Mouse (Mus musculus): Measurements from ENCODE around the gene Tecr. TPM values are rescaled to one million over a fixed set of nuclear protein-coding genes. Genes with fewer than 3 reads are reported as not detected.

Gene Tecr
- 372 and 402 TPM in 2 replicates for polyA plus RNA-seq (2015; fragmentation: Nextera tagmentation; extraction: Ambion mirVana)

DNA sequence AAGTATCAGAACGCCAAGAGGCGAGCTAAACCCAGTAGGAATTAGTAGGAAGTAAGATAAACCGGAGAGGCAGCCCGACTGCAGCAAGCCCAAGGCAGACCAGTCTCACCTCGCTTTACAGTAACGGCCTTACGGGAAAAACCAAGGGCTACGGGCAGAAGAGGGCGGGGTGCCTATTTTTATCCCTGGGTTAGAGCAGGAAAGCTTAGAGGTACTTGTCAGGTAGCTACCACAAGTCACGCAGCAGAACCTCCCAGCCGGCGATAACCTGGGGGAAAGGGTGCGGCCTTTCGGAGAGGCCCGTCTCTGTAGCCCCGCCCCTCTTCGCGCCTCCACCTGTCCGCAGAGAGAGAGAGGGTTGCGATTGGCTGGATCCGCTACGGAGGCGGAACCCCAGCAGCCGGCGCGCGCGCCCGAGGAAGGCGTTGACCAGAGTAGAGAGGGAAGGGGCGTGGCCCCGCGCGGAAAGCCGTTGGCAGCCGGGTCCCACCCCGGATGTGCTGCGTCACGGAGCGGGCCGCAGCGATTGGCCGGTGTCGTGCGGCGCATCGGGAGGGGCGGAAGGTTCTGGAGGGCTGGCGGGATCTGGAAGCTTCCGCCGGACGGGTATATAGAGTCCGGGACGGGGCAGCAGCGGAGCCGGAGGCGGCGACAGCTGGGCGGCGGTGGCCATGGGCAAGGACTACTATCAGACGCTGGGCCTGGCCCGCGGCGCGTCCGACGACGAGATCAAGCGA, at the start of gene Tecr, which contains the start of gene Dnajb1:
Gene Tecr (minus strand): TSS at position 311 of the 737 bp plus-strand sequence.
Gene Dnajb1 (plus strand): TSS at position 533 of the 737 bp plus-strand sequence.
- H3K36me3 ChIP-seq (ENCODE audit: control insufficient read depth, insufficient read depth), result peaks cover 26% of the 10 kb centered on the region
- no peaks in the 10 kb centered on the region for H3K9me3 ChIP-seq (replicated peaks; ENCODE audit: control insufficient read depth, low read length)
- peak within 1 kb of the TSS; percentile 92 for H3K4me3 ChIP-seq (ENCODE audit: low read length)
- peak within 1 kb of the TSS; percentile 99 for H3K27ac ChIP-seq (ENCODE audit: low read length)
- no peaks in the 10 kb centered on the region for H3K27me3 ChIP-seq (ENCODE audit: control insufficient read depth, insufficient read depth, low read length)
- H3K4me1 ChIP-seq (ENCODE audit: control insufficient read depth, insufficient read depth, low read length), result peaks cover 20% of the 10 kb centered on the region
- peak within 1 kb of the TSS; percentile 97 for H3K9ac ChIP-seq (ENCODE audit: low read length)
- peak; percentile 95 for ATAC-seq (replicated peaks; ENCODE audit: extremely low read depth, insufficient read depth, low FRiP score)
- under 1% methylated on average over 69 of the region's 69 CpGs for WGBS
- H3K4me2 ChIP-seq (ENCODE audit: low read depth, low read length), result peak within 1 kb of the TSS; percentile 95

DNA sequence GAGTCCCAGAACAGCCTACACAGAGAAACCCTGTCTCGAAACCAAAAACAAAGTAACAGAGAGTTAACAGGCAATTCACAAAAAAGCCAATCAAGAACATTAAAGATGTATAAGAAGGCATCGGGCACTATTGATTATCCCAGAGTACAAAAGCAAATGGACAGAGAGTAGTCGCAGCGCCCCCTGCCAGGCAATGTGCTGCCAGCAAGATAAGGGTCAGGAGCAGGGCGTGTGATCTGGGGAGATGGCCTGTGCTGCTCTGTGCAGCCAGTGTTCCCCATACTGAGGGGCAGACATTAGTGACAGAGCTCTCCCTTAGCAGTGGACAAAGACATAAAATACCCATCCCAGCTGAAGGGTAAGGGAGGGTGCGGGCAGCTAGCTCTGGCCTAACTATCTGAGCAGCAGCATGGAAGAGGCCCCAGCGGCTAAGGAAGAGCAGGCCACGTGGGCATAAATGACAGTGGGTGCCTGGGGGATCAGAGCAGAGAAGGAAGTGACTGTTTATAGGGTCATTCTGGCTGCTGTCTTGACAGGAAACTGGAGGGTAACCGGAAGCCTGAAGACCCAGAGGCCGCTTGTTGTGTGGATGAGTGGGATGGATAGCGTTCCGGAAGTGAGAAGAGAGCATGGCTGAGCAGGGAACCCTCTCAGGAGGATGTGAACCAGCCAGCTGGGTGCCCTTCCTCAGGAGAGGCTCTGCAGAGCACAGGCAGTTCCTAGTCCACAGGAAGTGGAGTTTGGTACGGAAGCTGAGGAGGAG, 48.9 kb upstream of the Tecr start:
- Histone ChIP-seq H3K4me3 (ENCODE audit: low read length) (no peak overlapping the region), H3K27ac (ENCODE audit: low read length) (peak overlapping the region; percentile 41; the same call in 1 of the 2 replicates), H3K4me1 (ENCODE audit: control insufficient read depth, insufficient read depth, low read length) (peaks cover 33% of the 10 kb centered on the region), H3K27me3 (ENCODE audit: control insufficient read depth, insufficient read depth, low read length) (no peaks in the 10 kb centered on the region), H3K9me3 (replicated peaks; ENCODE audit: control insufficient read depth, low read length) (no peaks in the 10 kb centered on the region), H3K4me2 (ENCODE audit: low read depth, low read length) (no peak overlapping the region), H3K36me3 (ENCODE audit: control insufficient read depth, insufficient read depth) (peaks cover 4% of the 10 kb centered on the region), H3K9ac (ENCODE audit: low read length) (no peak overlapping the region)
- ATAC-seq (replicated peaks; ENCODE audit: extremely low read depth, insufficient read depth, low FRiP score), result no peak
- 65% methylated on average over 13 of the region's 13 CpGs for WGBS

DNA sequence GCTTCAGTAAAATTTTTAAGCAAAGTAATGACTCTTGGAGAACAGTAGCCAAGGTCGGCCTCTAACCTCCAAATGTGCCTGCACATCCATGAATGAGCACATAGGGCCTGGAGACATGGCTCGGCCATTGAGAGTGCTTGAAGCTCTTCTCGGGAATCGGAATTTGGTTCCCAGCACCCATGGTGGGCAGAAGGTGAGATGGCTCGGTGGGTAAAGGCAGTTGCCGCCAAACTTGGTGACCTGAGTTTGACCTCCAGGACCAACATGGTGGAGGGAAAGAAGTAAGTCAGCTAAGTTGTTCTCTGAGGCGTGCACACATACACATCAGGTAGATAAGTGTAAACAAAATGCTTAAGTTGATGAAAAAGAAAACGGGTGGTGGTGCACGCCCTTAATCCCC, 48.3 kb upstream of the Tecr start:
- no peak overlapping the region for H3K9ac ChIP-seq (ENCODE audit: low read length)
- no peak overlapping the region for H3K27ac ChIP-seq (ENCODE audit: low read length)
- no peaks in the 10 kb centered on the region for H3K27me3 ChIP-seq (ENCODE audit: control insufficient read depth, insufficient read depth, low read length)
- peaks cover 4% of the 10 kb centered on the region for H3K36me3 ChIP-seq (ENCODE audit: control insufficient read depth, insufficient read depth)
- WGBS, result 91% methylated on average over 9 of the region's 9 CpGs
- no peak overlapping the region for H3K4me3 ChIP-seq (ENCODE audit: low read length)
- H3K9me3 ChIP-seq (replicated peaks; ENCODE audit: control insufficient read depth, low read length), result no peaks in the 10 kb centered on the region
- peaks cover 29% of the 10 kb centered on the region for H3K4me1 ChIP-seq (ENCODE audit: control insufficient read depth, insufficient read depth, low read length)
- no peak overlapping the region for H3K4me2 ChIP-seq (ENCODE audit: low read depth, low read length)
- ATAC-seq (replicated peaks; ENCODE audit: extremely low read depth, insufficient read depth, low FRiP score), result no peak

DNA sequence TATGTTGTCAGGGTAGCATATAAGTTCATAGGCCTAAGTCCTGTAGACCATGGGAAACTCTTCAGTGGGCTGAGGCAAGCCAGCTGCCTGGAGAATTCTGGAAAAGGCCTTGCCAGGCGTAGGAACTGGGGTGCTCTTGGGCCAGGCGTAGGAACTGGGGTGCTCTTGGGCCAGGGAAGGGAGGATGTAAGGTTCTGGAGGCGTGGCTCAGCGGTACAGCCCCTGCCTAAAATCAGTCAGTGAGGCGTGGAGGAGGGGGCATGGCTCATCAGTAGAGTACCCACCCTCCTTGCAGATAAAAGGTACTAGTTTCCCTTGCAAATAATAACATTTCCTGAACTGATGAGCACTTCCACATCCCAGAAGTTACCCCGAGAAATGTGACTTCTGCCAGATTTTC, 47.0 kb upstream of the Tecr start:
- Histone ChIP-seq H3K4me1 (ENCODE audit: control insufficient read depth, insufficient read depth, low read length) (peaks cover 20% of the 10 kb centered on the region), H3K4me2 (ENCODE audit: low read depth, low read length) (no peak overlapping the region), H3K4me3 (ENCODE audit: low read length) (no peak overlapping the region), H3K9me3 (replicated peaks; ENCODE audit: control insufficient read depth, low read length) (no peaks in the 10 kb centered on the region), H3K36me3 (ENCODE audit: control insufficient read depth, insufficient read depth) (peaks cover 4% of the 10 kb centered on the region), H3K9ac (ENCODE audit: low read length) (no peak overlapping the region), H3K27ac (ENCODE audit: low read length) (no peak overlapping the region), H3K27me3 (ENCODE audit: control insufficient read depth, insufficient read depth, low read length) (no peaks in the 10 kb centered on the region)
- no peak for ATAC-seq (replicated peaks; ENCODE audit: extremely low read depth, insufficient read depth, low FRiP score)
- WGBS, result 89% methylated on average over 6 of the region's 6 CpGs

DNA sequence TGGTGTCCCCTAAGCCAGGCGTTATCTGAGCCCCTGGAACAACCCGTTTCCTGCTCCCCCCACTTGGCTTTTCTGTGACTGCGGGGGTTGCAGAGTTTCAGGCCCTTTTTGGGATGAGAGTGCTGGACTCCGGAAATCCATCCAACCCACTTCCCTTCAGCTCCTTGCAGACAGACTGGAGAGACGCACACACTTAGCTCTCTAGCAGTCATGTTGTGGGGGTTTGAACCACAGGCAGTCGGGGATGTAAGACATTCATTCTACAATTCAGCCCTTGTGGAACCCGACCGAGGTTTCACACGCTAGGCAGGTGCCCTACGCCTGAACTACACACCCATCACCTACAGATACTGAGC, 45.9 kb upstream of the Tecr start:
- H3K4me1 ChIP-seq (ENCODE audit: control insufficient read depth, insufficient read depth, low read length), result peaks cover 20% of the 10 kb centered on the region
- H3K36me3 ChIP-seq (ENCODE audit: control insufficient read depth, insufficient read depth), result peaks cover 4% of the 10 kb centered on the region
- WGBS, result 29% methylated on average over 10 of the region's 10 CpGs
- H3K4me3 ChIP-seq (ENCODE audit: low read length), result peak overlapping the region; percentile 92
- ATAC-seq (replicated peaks; ENCODE audit: extremely low read depth, insufficient read depth, low FRiP score), result no peak
- peak overlapping the region; percentile 80 for H3K27ac ChIP-seq (ENCODE audit: low read length)
- no peaks in the 10 kb centered on the region for H3K9me3 ChIP-seq (replicated peaks; ENCODE audit: control insufficient read depth, low read length)
- H3K4me2 ChIP-seq (ENCODE audit: low read depth, low read length), result peak overlapping the region; percentile 94
- peak overlapping the region; percentile 96 for H3K9ac ChIP-seq (ENCODE audit: low read length)
- H3K27me3 ChIP-seq (ENCODE audit: control insufficient read depth, insufficient read depth, low read length), result no peaks in the 10 kb centered on the region

DNA sequence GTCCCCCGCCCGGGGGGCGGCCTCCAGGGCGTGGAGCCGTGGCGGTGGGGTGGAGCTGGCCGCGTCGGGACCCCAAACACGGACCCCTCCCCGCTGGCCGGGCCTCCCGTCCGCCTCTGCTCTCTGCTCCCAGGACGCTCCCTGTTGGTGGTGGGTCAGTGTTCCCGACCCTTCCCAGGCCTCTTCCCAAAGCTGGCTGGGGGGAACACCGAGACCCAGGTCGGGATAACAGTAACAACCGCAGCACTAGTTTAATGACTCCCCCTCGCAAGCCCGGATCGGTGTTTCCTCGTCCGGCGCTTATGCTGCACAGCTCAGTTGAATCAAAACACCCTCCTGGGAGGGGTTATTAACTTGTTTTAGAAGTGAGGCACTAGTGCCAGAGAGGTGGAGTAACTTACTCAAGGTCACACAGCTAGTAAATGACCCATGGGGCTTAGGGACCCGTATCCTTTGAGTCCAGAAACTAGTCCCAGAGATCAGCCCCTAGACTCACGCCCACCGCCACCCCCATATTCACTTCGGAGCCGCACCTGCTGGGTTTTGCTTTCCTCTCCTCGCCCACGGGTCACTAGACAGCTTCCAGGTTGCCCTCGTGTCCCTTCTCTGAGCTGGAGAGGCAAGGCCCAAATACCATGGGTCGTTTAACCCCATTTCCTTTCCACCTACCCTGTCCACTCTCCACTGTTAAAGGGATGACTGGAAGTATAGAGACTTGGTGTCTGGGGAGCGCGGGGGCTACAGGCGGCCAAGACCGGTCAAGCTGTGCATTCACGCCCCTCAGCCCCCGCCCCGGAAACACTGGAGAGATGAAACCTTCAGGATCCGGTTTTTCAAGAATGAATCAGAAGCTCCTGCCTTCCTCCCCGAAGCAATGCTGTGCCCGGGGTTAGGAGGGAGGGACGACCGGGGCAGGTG, 45.2 kb upstream of the Tecr start:
- peaks cover 20% of the 10 kb centered on the region for H3K4me1 ChIP-seq (ENCODE audit: control insufficient read depth, insufficient read depth, low read length)
- H3K4me3 ChIP-seq (ENCODE audit: low read length), result peak overlapping the region; percentile 92
- no peaks in the 10 kb centered on the region for H3K27me3 ChIP-seq (ENCODE audit: control insufficient read depth, insufficient read depth, low read length)
- H3K27ac ChIP-seq (ENCODE audit: low read length), result peak overlapping the region; percentile 80
- no peaks in the 10 kb centered on the region for H3K9me3 ChIP-seq (replicated peaks; ENCODE audit: control insufficient read depth, low read length)
- peak overlapping the region; percentile 96 for H3K9ac ChIP-seq (ENCODE audit: low read length)
- H3K4me2 ChIP-seq (ENCODE audit: low read depth, low read length), result peak overlapping the region; percentile 94
- ATAC-seq (replicated peaks; ENCODE audit: extremely low read depth, insufficient read depth, low FRiP score), result no peak; the same call in 1 of the 2 replicates
- 1% methylated on average over 46 of the region's 46 CpGs for WGBS
- H3K36me3 ChIP-seq (ENCODE audit: control insufficient read depth, insufficient read depth), result peaks cover 4% of the 10 kb centered on the region

DNA sequence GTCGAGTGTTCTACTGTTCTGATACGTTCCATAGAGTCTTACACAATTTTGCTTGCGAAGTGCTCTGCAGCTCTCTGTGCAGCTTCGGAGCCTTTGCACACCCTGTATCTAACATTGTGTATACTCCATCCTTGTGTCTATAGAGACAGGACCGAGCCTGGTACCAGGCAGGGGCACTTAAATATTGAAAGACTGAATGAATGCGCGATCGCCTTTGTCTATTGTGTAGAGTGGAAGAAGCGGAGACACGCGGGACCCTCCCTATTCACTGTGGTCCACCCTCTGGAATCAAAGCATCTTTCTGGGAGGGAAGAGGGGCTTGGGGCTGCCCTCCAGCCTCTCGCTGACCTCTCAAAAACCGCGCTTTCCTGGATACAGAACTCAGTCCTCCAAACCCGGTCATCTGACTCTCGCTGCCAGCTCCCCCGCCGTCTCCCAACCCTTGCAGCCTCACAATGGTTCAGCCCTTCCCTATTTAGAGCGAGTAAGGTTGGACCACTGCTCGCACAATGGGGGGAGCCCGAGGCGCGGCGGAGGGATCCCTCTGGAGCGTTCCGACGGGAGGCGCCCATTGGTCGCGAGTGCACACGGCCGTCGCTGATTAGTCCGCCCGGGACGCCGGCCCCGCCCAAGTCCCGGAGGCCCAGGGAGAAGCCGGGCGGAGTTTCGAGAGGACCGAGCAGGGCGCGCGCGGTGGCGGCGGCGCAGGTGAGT, 44.4 kb upstream of the Tecr start, which contains the start of gene Gipc1:
Gene Gipc1 (plus strand): TSS at position 648 of the 714 bp plus-strand sequence.
- WGBS, result 5% methylated on average over 50 of the region's 50 CpGs
- Histone ChIP-seq H3K9ac (ENCODE audit: low read length) (peak within 1 kb of the TSS; percentile 96), H3K27ac (ENCODE audit: low read length) (peak within 1 kb of the TSS; percentile 84), H3K4me1 (ENCODE audit: control insufficient read depth, insufficient read depth, low read length) (peaks cover 20% of the 10 kb centered on the region), H3K4me3 (ENCODE audit: low read length) (peak within 1 kb of the TSS; percentile 92), H3K36me3 (ENCODE audit: control insufficient read depth, insufficient read depth) (no peaks in the 10 kb centered on the region; the same call in 1 of the 2 replicates), H3K9me3 (replicated peaks; ENCODE audit: control insufficient read depth, low read length) (no peaks in the 10 kb centered on the region), H3K4me2 (ENCODE audit: low read depth, low read length) (peak within 1 kb of the TSS; percentile 94), H3K27me3 (ENCODE audit: control insufficient read depth, insufficient read depth, low read length) (no peaks in the 10 kb centered on the region)
- ATAC-seq (replicated peaks; ENCODE audit: extremely low read depth, insufficient read depth, low FRiP score), result peak; percentile 94

DNA sequence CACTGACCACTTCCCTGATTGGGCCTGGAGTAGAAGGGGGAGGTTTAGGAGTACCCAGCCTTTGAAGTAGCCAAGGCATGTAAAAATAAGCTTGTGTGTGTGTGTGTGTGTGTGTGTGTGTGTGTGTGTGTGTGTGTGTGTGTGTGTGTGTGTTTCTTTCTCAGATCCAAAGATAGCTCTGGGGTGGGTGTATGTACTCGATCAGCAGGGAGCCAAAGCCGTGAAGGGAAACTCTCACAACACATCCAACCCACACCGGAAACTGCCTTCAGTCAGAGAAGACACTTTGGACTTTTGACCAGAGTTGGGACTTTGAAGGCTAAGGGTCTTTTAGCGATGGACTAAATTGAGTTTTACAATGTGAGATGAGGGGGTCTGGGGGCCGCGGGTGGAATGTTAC, 41.9 kb upstream of the Tecr start:
- H3K9ac ChIP-seq (ENCODE audit: low read length), result no peak overlapping the region
- H3K4me2 ChIP-seq (ENCODE audit: low read depth, low read length), result no peak overlapping the region
- no peaks in the 10 kb centered on the region for H3K9me3 ChIP-seq (replicated peaks; ENCODE audit: control insufficient read depth, low read length)
- H3K27me3 ChIP-seq (ENCODE audit: control insufficient read depth, insufficient read depth, low read length), result no peaks in the 10 kb centered on the region
- WGBS, result 87% methylated on average over 6 of the region's 6 CpGs
- no peak overlapping the region for H3K27ac ChIP-seq (ENCODE audit: low read length)
- H3K4me1 ChIP-seq (ENCODE audit: control insufficient read depth, insufficient read depth, low read length), result peaks cover 15% of the 10 kb centered on the region
- ATAC-seq (replicated peaks; ENCODE audit: extremely low read depth, insufficient read depth, low FRiP score), result no peak
- H3K4me3 ChIP-seq (ENCODE audit: low read length), result no peak overlapping the region
- H3K36me3 ChIP-seq (ENCODE audit: control insufficient read depth, insufficient read depth), result no peaks in the 10 kb centered on the region
